Mouse (Mus musculus): ENCODE results near the gene Plekhh2.
"Not testable (repeated sequence)": the region's sequence is repeated elsewhere in the genome, so short reads cannot be mapped to it uniquely, and the experiment has no call there.

The Plekhh2 gene

GRCm38 (mm10) chr17:84515901-84516300, 4.2 kb downstream of the Plekhh2 start:
- no peak for DNase-seq

- no peak for DNase-seq
These were observed 7.7 kb downstream of the Plekhh2 start for GRCm38 (mm10) chr17:84519346-84519745.

GRCm38 (mm10) chr17:84520057-84520456, 8.4 kb downstream of the Plekhh2 start:
- DNase-seq, result no peak

- no peak for DNase-seq
These were observed 17.7 kb downstream of the Plekhh2 start for GRCm38 (mm10) chr17:84529356-84529755.

- no peak for DNase-seq
These were observed 18.6 kb downstream of the Plekhh2 start for GRCm38 (mm10) chr17:84530202-84530796.

GRCm38 (mm10) chr17:84532909-84533499, 21.3 kb downstream of the Plekhh2 start:
- DNase-seq, result no peak

- DNase-seq, result no peak
These were observed 22.1 kb downstream of the Plekhh2 start for GRCm38 (mm10) chr17:84533841-84534240.

- no peak for DNase-seq
These were observed 22.9 kb downstream of the Plekhh2 start for GRCm38 (mm10) chr17:84534632-84535031.

GRCm38 (mm10) chr17:84535226-84535625, 23.5 kb downstream of the Plekhh2 start:
- no peak for DNase-seq

GRCm38 (mm10) chr17:84537301-84537700, 25.6 kb downstream of the Plekhh2 start:
- no peak for DNase-seq

GRCm38 (mm10) chr17:84537966-84538365, 26.3 kb downstream of the Plekhh2 start:
- no peak for DNase-seq

GRCm38 (mm10) chr17:84540603-84541002, 28.9 kb downstream of the Plekhh2 start:
- DNase-seq, result no peak

- no peak for DNase-seq
These were observed 39.5 kb downstream of the Plekhh2 start for GRCm38 (mm10) chr17:84550902-84551877.

GRCm38 (mm10) chr17:84552230-84552629, 40.5 kb downstream of the Plekhh2 start:
- no peak for DNase-seq

GRCm38 (mm10) chr17:84564264-84564663, 52.6 kb downstream of the Plekhh2 start:
- DNase-seq, result not testable (repeated sequence)

- DNase-seq, result no peak
These were observed 54.1 kb downstream of the Plekhh2 start for GRCm38 (mm10) chr17:84565762-84566161.

- no peak for DNase-seq
These were observed 55.3 kb downstream of the Plekhh2 start for GRCm38 (mm10) chr17:84566773-84567555.

GRCm38 (mm10) chr17:84568807-84569206, 57.1 kb downstream of the Plekhh2 start:
- DNase-seq, result no peak

- DNase-seq, result no peak
These were observed 58.1 kb downstream of the Plekhh2 start for GRCm38 (mm10) chr17:84569770-84570169.

GRCm38 (mm10) chr17:84571629-84572028, 59.9 kb downstream of the Plekhh2 start:
- DNase-seq, result no peak

- no peak for DNase-seq
These were observed 61.6 kb downstream of the Plekhh2 start for GRCm38 (mm10) chr17:84573305-84573704.

GRCm38 (mm10) chr17:84573940-84574339, 62.2 kb downstream of the Plekhh2 start:
- DNase-seq, result no peak

GRCm38 (mm10) chr17:84575108-84575507, 63.4 kb downstream of the Plekhh2 start:
- DNase-seq, result no peak

Measured in cerebellum, adult 9-10 months (tissue).